Mouse (Mus musculus): Measurements from ENCODE around the gene Snx13.

Gene Snx13

DNA sequence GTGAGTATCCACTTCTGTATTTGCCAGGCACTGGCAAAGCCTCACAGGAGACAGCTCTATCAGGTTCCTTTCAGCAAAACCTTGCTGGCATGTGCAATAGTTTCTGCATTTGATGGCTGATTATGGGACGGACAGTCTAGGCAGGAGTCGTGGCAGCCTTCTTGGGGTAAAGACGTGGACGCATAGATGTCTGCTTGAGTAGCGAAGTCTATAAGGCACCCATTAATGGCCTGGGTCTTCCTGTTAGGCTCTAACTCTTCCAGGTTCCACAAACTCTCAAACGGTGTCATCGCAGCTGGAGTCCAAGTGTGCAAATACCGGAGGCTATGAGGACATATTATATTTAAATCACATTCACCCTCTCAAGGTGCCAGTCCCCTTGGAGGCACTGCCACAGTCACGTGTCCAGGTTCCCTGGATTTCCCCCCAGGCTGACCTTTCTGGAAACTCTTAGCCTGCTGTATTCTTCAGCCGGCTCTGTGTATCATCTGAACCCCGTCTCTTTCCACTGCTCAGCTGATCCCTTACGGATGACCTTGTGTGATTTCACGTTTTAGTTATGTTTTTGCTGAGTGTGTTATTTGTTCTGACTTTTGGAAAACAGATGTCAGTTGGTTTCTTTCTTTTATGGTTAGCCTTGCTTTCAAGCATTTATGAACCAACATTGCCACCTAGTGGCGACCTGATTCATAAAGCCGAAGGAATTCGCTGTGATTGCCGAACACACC, 144.9 kb downstream of the Snx13 start:
- DNase-seq (ENCODE audit: low read depth, low spot score): peak; percentile 71

DNA sequence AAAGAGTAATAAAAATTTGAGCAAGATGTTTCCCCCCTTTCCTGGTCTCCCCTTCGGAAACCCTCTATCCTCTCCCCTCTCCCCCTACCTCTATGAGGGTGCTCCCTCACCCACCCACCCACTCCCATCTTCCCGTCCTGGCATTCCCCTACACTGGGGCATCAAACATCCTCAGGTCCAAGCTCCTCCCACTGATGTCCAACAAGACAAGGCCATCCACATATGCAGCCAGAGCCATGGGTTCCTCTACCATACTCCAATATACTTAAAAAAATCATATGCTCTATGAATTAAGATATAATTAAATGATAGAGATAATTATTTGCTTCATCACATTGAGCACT, 145.4 kb downstream of the Snx13 start:
- DNase-seq (ENCODE audit: low read depth, low spot score): no peak
